8 mouse cellular contexts compared by ENCODE assay signal in genomic region chr8:45975126-45975836, GRCm38 (mm10). TPM values are rescaled to one million over a fixed set of nuclear protein-coding genes. Genes with fewer than 3 reads are reported as not detected.
DNase-seq lines count a peak whose midpoint lies in the region; ATAC-seq and TF ChIP-seq lines count a peak whose summit lies in the region.

TSS of gene 1700029J07Rik (minus strand) at chr8:45975252.
TSS of gene Ufsp2 (plus strand) at chr8:45975528.

- 0 out of 2 replicates have a peak, but pooled peaks cover 3% of the 10 kb centered on the region for H3K9me3 ChIP-seq in hindbrain, postnatal 0 days (ENCODE audit: low read length)

- TF ChIP-seq CTCF in gastrocnemius, adult 2 months (IDR thresholded peaks at IDR 0.05), result peak; percentile 52
- peak; percentile 65 for TF ChIP-seq CTCF in hindbrain, postnatal 0 days (IDR thresholded peaks at IDR 0.05; ENCODE audit: low read depth)
- peak; percentile 63 for TF ChIP-seq CTCF in left cerebral cortex, adult 2 months (IDR thresholded peaks at IDR 0.05)

- peak within 1 kb of the TSS; percentile 75 for H3K4me2 ChIP-seq in hindbrain, postnatal 0 days (ENCODE audit: low read depth, low read length)

- H3K9ac ChIP-seq in hindbrain, postnatal 0 days (replicated peaks; ENCODE audit: low read length), result peak within 1 kb of the TSS; percentile 46

- H3K27ac ChIP-seq in gastrocnemius, adult 2 months, result peak within 1 kb of the TSS; percentile 92
- peak within 1 kb of the TSS; percentile 42 for H3K27ac ChIP-seq in hindbrain, postnatal 0 days
- H3K27ac ChIP-seq in left cerebral cortex, adult 2 months, result peak within 1 kb of the TSS; percentile 78

- H3K4me3 ChIP-seq in gastrocnemius, adult 2 months, result peak within 1 kb of the TSS; percentile 90
- peak within 1 kb of the TSS; percentile 57 for H3K4me3 ChIP-seq in hindbrain, postnatal 0 days (ENCODE audit: low read length)
- peak within 1 kb of the TSS; percentile 83 for H3K4me3 ChIP-seq in left cerebral cortex, adult 2 months

- intact Hi-C loops in gastrocnemius, adult 2 months (cut with DNase I), result no loop called here
- intact Hi-C loops in left cerebral cortex, adult 2 months (cut with DNase I), result loop anchor here (1.0 kb wide), 1 partner anchor 24 kb away; the partner anchor contains the start of gene Lrp2bp

- peak; percentile 95 for ATAC-seq in common myeloid progenitor, adult 5-6 weeks (replicated peaks; ENCODE audit: low read depth, poor library complexity, severe bottlenecking)
- ATAC-seq in hindbrain, postnatal 0 days, result peak; percentile 99
- ATAC-seq in megakaryocyte, adult 5-6 weeks (ENCODE audit: poor library complexity, severe bottlenecking), result peak; percentile 94

- DNase-seq in ZHBTc4 (ENCODE audit: low read depth, low spot score), result peak; percentile 95
- DNase-seq in gastrocnemius, adult 2 months, result peak; percentile 97
- DNase-seq in hindbrain, postnatal 0 days (ENCODE audit: low spot score), result peak; percentile 99
- peak; percentile 97 to 98 for DNase-seq in left cerebral cortex, adult 2 months (ENCODE audit: extremely low spot score in 1 of 2, low spot score in 2 of 2)
- peak; percentile 99 for DNase-seq in right cerebral cortex, adult 2 months (ENCODE audit: low spot score in 2 of 2)
- DNase-seq in urinary bladder, postnatal 14 days (ENCODE audit: low spot score), result peak; percentile 97

- no peaks in the 10 kb centered on the region for H3K27me3 ChIP-seq in hindbrain, postnatal 0 days (ENCODE audit: insufficient read depth, low read length)

- H3K36me3 ChIP-seq in hindbrain, postnatal 0 days (ENCODE audit: insufficient read depth, low read length), result no peaks in the 10 kb centered on the region

- H3K4me1 ChIP-seq in hindbrain, postnatal 0 days (ENCODE audit: insufficient read depth, low read length), result peaks cover 7% of the 10 kb centered on the region

- under 1% methylated on average over 57 of the region's 57 CpGs for WGBS in hindbrain, postnatal 0 days

RNA-seq across cellular contexts. Expression of gene 1700029J07Rik, which starts in this region (rescaled TPM):
- total RNA-seq in common myeloid progenitor, adult 5-6 weeks (2017), result 1.1 and 3.2 TPM in 2 replicates
- total RNA-seq in gastrocnemius, adult 2 months (2021), result under 1 TPM; 0.28 to 0.59 TPM
- total RNA-seq in hindbrain, postnatal 0 days (2014; rRNA removed), result 0.79 and 4.3 TPM in 2 replicates
- polyA plus RNA-seq in hindbrain, postnatal 0 days (2015; fragmentation: Nextera tagmentation; extraction: Ambion mirVana), result 5.2 and 5.4 TPM in 2 replicates
- 1 to 10 TPM; 1.7 to 2.9 TPM for total RNA-seq in left cerebral cortex, adult 2 months (2021)
- 0.22 and 0.27 TPM in 2 replicates for total RNA-seq in megakaryocyte, adult 5-6 weeks (2015)
- total RNA-seq in megakaryocyte, adult 5-6 weeks (2017), result 0.28 and 0.29 TPM in 2 replicates

RNA-seq across cellular contexts. Expression of gene Ufsp2, which starts in this region (rescaled TPM):
- total RNA-seq in common myeloid progenitor, adult 5-6 weeks (2017), result 108 and 143 TPM in 2 replicates
- 10 to 100 TPM; 36.0 to 43.8 TPM for total RNA-seq in gastrocnemius, adult 2 months (2021)
- 31.2 and 33.0 TPM in 2 replicates for total RNA-seq in hindbrain, postnatal 0 days (2014; rRNA removed)
- polyA plus RNA-seq in hindbrain, postnatal 0 days (2015; fragmentation: Nextera tagmentation; extraction: Ambion mirVana), result 60.7 and 66.1 TPM in 2 replicates
- total RNA-seq in left cerebral cortex, adult 2 months (2021), result 10 to 100 TPM; 50.9 to 54.2 TPM
- 56.8 and 68.8 TPM in 2 replicates for total RNA-seq in megakaryocyte, adult 5-6 weeks (2015)
- 96.2 and 104 TPM in 2 replicates for total RNA-seq in megakaryocyte, adult 5-6 weeks (2017)

Comparison
In these comparisons a context has a peak if more than half of its experiments do, and no peak if none do; other contexts are left out.
1. Peak in every context shown above with its lines: DNase-seq, ATAC-seq, H3K4me3 ChIP-seq and H3K27ac ChIP-seq.
2. H3K27ac ChIP-seq: peak in every context shown above with its lines; median percentile 92 in gastrocnemius, adult 2 months; 78 in left cerebral cortex, adult 2 months; 42 in hindbrain, postnatal 0 days.